Mouse (Mus musculus) forebrain, embryonic 14.5 days (tissue): Measurements from ENCODE around the gene Tlcd1. TPM values are rescaled to one million over a fixed set of nuclear protein-coding genes. Genes with fewer than 3 reads are reported as not detected.

Experiments used
- ATAC-seq: fragments of 200-750 bp; cut with Nextera tagmentation; 2 replicates; pipeline ENCODE4 v1.8.0; 2017; ENCODE audit warnings: mild to moderate bottlenecking, moderate library complexity
- DNase-seq: peaks from one replicate; pipeline ENCODE4 v3.0.0-alpha.2; 2015; ENCODE audit warnings: low spot score
- H3K27ac ChIP-seq: fragments of 300-500 bp; sonication (generic); 2 replicates; pipeline ENCODE4 v1.5.1; 2014; ENCODE audit warnings: low read depth, mild to moderate bottlenecking, control low read depth, low read length, moderate library complexity
- H3K27me3 ChIP-seq: fragments of 300-500 bp; sonication (generic); replicated peaks from 2 replicates; pipeline ENCODE4 v1.6.1; 2014; ENCODE audit warnings: low read length, control low read depth, mixed read lengths; ENCODE audit not compliant: control insufficient read depth, insufficient read depth
- H3K36me3 ChIP-seq: fragments of 300-500 bp; sonication (generic); 2 replicates; pipeline ENCODE4 v1.6.1; 2014; ENCODE audit warnings: low read length, control low read depth; ENCODE audit not compliant: control insufficient read depth, insufficient read depth
- H3K4me1 ChIP-seq: fragments of 300-500 bp; sonication (generic); 2 replicates; pipeline ENCODE4 v1.6.1; 2014; ENCODE audit warnings: antibody characterized with exemption, low read length, control low read depth; ENCODE audit not compliant: control insufficient read depth, insufficient read depth
- H3K4me2 ChIP-seq: fragments of 300-500 bp; sonication (generic); 2 replicates; pipeline ENCODE4 v1.6.1; 2014; ENCODE audit warnings: mild to moderate bottlenecking, control low read depth, low read length
- H3K4me3 ChIP-seq: fragments of 300-500 bp; sonication (generic); 2 replicates; pipeline ENCODE4 v1.5.1; 2014; ENCODE audit warnings: low read depth, low read length, control low read depth
- H3K9ac ChIP-seq: fragments of 300-500 bp; sonication (generic); 2 replicates; pipeline ENCODE4 v1.6.1; 2014; ENCODE audit warnings: mild to moderate bottlenecking, low read length, control low read depth, moderate library complexity
- H3K9me3 ChIP-seq: fragments of 300-500 bp; sonication (generic); replicated peaks from 2 replicates; pipeline ENCODE4 v1.6.1; 2016; ENCODE audit warnings: low read length, control low read depth, mixed read lengths; ENCODE audit not compliant: control insufficient read depth
- WGBS: fragments of 180-500 bp; shearing (Covaris S2); extraction: QIAGEN DNeasy Blood & Tissue Kit; methylation state at CpG from one replicate; pipeline ENCODE4 v1.1.7; 2014; 5-methylcytosine and 5-hydroxymethylcytosine counted together
- polyA plus RNA-seq: library from polyadenylated mRNA; unstranded; fragments of >200 nt; fragmentation: Nextera tagmentation; extraction: Ambion mirVana; gene quantifications from 2 replicates; pipeline ENCODE4 v1.2.1, GENCODE M21; 2014

The Tlcd1 gene
- polyA plus RNA-seq, 1 experiment from 2014 or later, result 4.4 TPM

- Histone ChIP-seq H3K27me3 (no peaks in the 10 kb centered on the region), H3K9me3 (no peaks in the 10 kb centered on the region), H3K4me2 (no peak overlapping the region), H3K4me3 (no peak overlapping the region), H3K27ac (no peak overlapping the region), H3K9ac (no peak overlapping the region), H3K36me3 (peaks cover 86% of the 10 kb centered on the region), H3K4me1 (peaks cover 17% of the 10 kb centered on the region)
- DNase-seq, result no peak
- 59% methylated on average over 6 of the region's 6 CpGs for WGBS
- no peak for ATAC-seq
Observed at GRCm38 (mm10) chr11:78156156-78156699, 20.3 kb upstream of the Tlcd1 start.

DNA sequence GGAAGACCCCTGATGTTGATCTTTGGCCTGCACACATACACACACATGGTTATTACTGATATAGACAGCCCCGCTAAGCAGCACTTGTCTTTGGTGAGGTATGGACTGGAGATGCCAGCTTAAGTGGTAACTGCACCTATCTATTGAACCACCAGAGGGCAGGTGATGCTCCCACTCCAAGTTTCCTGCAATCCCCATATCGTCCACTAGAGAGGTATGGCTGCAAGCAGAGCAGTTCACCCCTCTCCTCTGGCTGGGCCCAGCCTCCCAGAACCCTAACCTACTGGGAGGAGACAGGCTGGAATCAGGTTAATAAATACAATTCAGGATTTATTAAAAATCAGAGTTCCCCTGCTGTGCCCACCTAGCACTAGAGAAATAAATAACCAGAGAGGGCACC is 17.4 kb upstream of the Tlcd1 start:
- no peak overlapping the region for H3K4me3 ChIP-seq
- WGBS, result 35% methylated on average over 2 of the region's 2 CpGs
- no peak overlapping the region for H3K9ac ChIP-seq
- no peak overlapping the region for H3K4me2 ChIP-seq
- no peak overlapping the region for H3K27ac ChIP-seq
- no peaks in the 10 kb centered on the region for H3K9me3 ChIP-seq
- H3K4me1 ChIP-seq, result peaks cover 16% of the 10 kb centered on the region
- H3K27me3 ChIP-seq, result no peaks in the 10 kb centered on the region
- H3K36me3 ChIP-seq, result peaks cover 83% of the 10 kb centered on the region
- DNase-seq, result peak; percentile 90
- ATAC-seq, result peak; percentile 44

DNA sequence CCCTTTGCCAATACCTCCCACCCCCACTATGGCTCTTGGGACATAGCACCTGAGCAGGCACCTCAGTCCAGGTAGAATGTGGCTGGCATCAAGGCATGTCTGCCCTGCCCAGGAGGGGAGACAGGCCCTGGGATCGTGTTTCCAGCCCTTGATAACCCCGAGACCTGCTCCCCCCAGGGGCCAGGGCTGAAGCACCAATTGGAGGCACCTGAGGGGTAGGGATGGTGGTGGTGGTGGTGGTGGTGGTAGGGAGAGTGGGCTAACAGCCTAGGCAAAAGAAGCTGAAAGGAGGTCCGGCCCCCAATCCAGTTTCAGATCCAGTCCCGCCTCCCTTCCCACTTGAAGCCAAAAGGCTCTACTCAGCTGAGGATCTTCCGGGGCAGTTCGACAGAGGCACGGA is 17.0 kb upstream of the Tlcd1 start:
- DNase-seq, result no peak

GRCm38 (mm10) chr11:78160171-78160570 is 16.3 kb upstream of the Tlcd1 start:
- 91% methylated on average over 18 of the region's 18 CpGs for WGBS
- DNase-seq (no peak), ATAC-seq (no peak)
- Histone ChIP-seq H3K4me2 (no peak overlapping the region), H3K4me3 (no peak overlapping the region), H3K9ac (no peak overlapping the region), H3K27ac (no peak overlapping the region), H3K36me3 (peaks cover 72% of the 10 kb centered on the region), H3K4me1 (peaks cover 16% of the 10 kb centered on the region), H3K27me3 (no peaks in the 10 kb centered on the region), H3K9me3 (no peaks in the 10 kb centered on the region)

More for the DNA sequence above, 17.0 kb upstream of the Tlcd1 start:
- H3K4me1 ChIP-seq, result peaks cover 16% of the 10 kb centered on the region
- H3K36me3 ChIP-seq, result peaks cover 78% of the 10 kb centered on the region
- no peak overlapping the region for H3K4me3 ChIP-seq
- H3K9ac ChIP-seq, result no peak overlapping the region
- no peaks in the 10 kb centered on the region for H3K9me3 ChIP-seq
- H3K4me2 ChIP-seq, result no peak overlapping the region
- H3K27ac ChIP-seq, result no peak overlapping the region; the same call in 1 of the 2 replicates
- WGBS, result 89% methylated on average over 7 of the region's 7 CpGs
- ATAC-seq, result no peak
- no peaks in the 10 kb centered on the region for H3K27me3 ChIP-seq

- Histone ChIP-seq H3K36me3 (peaks cover 67% of the 10 kb centered on the region), H3K27me3 (no peaks in the 10 kb centered on the region), H3K27ac (no peak overlapping the region), H3K9ac (no peak overlapping the region), H3K4me3 (no peak overlapping the region), H3K4me2 (no peak overlapping the region), H3K4me1 (peaks cover 17% of the 10 kb centered on the region), H3K9me3 (no peaks in the 10 kb centered on the region)
- 83% methylated on average over 3 of the region's 3 CpGs for WGBS
- DNase-seq (no peak), ATAC-seq (no peak)
Observed at GRCm38 (mm10) chr11:78160675-78161074, 15.8 kb upstream of the Tlcd1 start.

GRCm38 (mm10) chr11:78161169-78161568 is 15.3 kb upstream of the Tlcd1 start:
- Histone ChIP-seq H3K4me2 (no peak overlapping the region), H3K4me1 (peaks cover 22% of the 10 kb centered on the region), H3K27me3 (no peaks in the 10 kb centered on the region), H3K9me3 (no peaks in the 10 kb centered on the region), H3K4me3 (no peak overlapping the region), H3K36me3 (peaks cover 64% of the 10 kb centered on the region), H3K9ac (no peak overlapping the region), H3K27ac (no peak overlapping the region)
- 92% methylated on average over 14 of the region's 14 CpGs for WGBS
- ATAC-seq (no peak), DNase-seq (no peak)

GRCm38 (mm10) chr11:78161968-78162367 is 14.5 kb upstream of the Tlcd1 start:
- Histone ChIP-seq H3K27ac (no peak overlapping the region), H3K36me3 (peaks cover 56% of the 10 kb centered on the region), H3K4me3 (no peak overlapping the region), H3K4me2 (peak overlapping the region; percentile 79; the same call in 1 of the 2 replicates), H3K4me1 (peaks cover 23% of the 10 kb centered on the region), H3K9me3 (no peaks in the 10 kb centered on the region), H3K27me3 (no peaks in the 10 kb centered on the region), H3K9ac (no peak overlapping the region)
- ATAC-seq, result no peak
- WGBS, result 47% methylated on average over 4 of the region's 4 CpGs
- DNase-seq, result no peak

- Histone ChIP-seq H3K4me1 (peaks cover 23% of the 10 kb centered on the region), H3K9me3 (no peaks in the 10 kb centered on the region)
- peak; percentile 56 for DNase-seq
Observed at GRCm38 (mm10) chr11:78162504-78162903, 14.0 kb upstream of the Tlcd1 start.

GRCm38 (mm10) chr11:78163045-78163444 is 13.5 kb upstream of the Tlcd1 start:
- ATAC-seq (no peak), DNase-seq (no peak)
- Histone ChIP-seq H3K36me3 (peaks cover 47% of the 10 kb centered on the region), H3K9me3 (no peaks in the 10 kb centered on the region), H3K27ac (peak overlapping the region; percentile 98), H3K4me2 (peak overlapping the region; percentile 79), H3K4me3 (peak overlapping the region; percentile 100), H3K9ac (peak overlapping the region; percentile 99), H3K4me1 (peaks cover 23% of the 10 kb centered on the region), H3K27me3 (no peaks in the 10 kb centered on the region)
- WGBS, result 82% methylated on average over 2 of the region's 2 CpGs

More at GRCm38 (mm10) chr11:78162504-78162903, 14.0 kb upstream of the Tlcd1 start:
- ATAC-seq, result no peak
- Histone ChIP-seq H3K4me3 (0 out of 2 replicates have a peak overlapping the region, but pooled peaks have one; percentile 100), H3K4me2 (peak overlapping the region; percentile 79), H3K27ac (peak overlapping the region; percentile 98; the same call in 1 of the 2 replicates), H3K27me3 (no peaks in the 10 kb centered on the region), H3K9ac (peak overlapping the region; percentile 99), H3K36me3 (peaks cover 52% of the 10 kb centered on the region)
- WGBS, result 37% methylated on average over 6 of the region's 6 CpGs
